Mouse (Mus musculus): ENCODE measurements at regions not wholly inside any gene's neighbourhood (a gene's known extent, or its start where the extent isn't known, plus 50 kb on each side); places are given as distances from the start of the nearest gene placed in this dataset.

- TF ChIP-seq POLR2A (IDR thresholded peaks at IDR 0.05; ENCODE audit: low read depth, low read length) (no peak), CTCF (IDR thresholded peaks at IDR 0.05; ENCODE audit: borderline replicate concordance, insufficient read depth, low read length) (no peak)
Observed at GRCm38 (mm10) chr6:52103661-52104060, 54.5 kb downstream of the Hoxa1 start.

Measured in embryonic fibroblast, embryonic 13.5 days (primary cell).